Mouse (Mus musculus) kidney, postnatal 4 days (tissue): ENCODE measurements around the gene Lrpap1.
A peak's percentile ranks its signal among the peaks of the same experiment; 100 is the strongest.

ENCODE experiments used
- DNase-seq, 2 experiments: peaks; one replicate each; pipeline ENCODE4 v3.0.0; 2021; ENCODE audit warnings: mixed read lengths in 2 of 2

Gene Lrpap1

GRCm38 (mm10) chr5:35056604-35057432, 48.7 kb downstream of the Lrpap1 start, which contains the start of gene Dok7:
Gene Dok7 (plus strand): TSS chr5:35056766.
- peak; percentile 65 to 76 for DNase-seq

- DNase-seq: peak in 1 of 2 experiments; percentile 46
Observed at GRCm38 (mm10) chr5:35055076-35055475, 50.5 kb downstream of the Lrpap1 start.

DNA sequence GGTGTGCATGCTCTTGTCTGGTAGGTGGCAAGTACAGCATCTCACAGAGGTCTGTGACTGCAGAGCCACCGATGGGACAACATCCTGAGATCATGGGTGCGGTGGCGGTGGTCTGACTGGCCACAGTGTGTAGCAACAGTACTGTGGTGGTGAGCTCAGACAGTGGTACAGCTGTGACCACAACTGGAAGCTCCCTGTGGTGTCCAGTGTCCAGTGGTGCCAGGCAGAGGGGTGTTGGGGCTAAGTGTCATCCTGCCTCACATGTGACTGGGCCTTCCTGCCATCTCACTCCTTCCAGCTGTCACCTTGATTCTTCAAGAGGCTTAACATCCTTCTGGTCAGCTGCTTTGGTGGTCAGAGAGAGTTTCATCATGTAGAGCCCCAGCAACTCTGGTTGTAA, 50.9 kb downstream of the Lrpap1 start:
- no peak for DNase-seq

GRCm38 (mm10) chr5:35050541-35050940, 55.0 kb downstream of the Lrpap1 start:
- DNase-seq: no peak

GRCm38 (mm10) chr5:35043110-35043451, 62.5 kb downstream of the Lrpap1 start:
- peak; percentile 78 to 83 for DNase-seq

DNA sequence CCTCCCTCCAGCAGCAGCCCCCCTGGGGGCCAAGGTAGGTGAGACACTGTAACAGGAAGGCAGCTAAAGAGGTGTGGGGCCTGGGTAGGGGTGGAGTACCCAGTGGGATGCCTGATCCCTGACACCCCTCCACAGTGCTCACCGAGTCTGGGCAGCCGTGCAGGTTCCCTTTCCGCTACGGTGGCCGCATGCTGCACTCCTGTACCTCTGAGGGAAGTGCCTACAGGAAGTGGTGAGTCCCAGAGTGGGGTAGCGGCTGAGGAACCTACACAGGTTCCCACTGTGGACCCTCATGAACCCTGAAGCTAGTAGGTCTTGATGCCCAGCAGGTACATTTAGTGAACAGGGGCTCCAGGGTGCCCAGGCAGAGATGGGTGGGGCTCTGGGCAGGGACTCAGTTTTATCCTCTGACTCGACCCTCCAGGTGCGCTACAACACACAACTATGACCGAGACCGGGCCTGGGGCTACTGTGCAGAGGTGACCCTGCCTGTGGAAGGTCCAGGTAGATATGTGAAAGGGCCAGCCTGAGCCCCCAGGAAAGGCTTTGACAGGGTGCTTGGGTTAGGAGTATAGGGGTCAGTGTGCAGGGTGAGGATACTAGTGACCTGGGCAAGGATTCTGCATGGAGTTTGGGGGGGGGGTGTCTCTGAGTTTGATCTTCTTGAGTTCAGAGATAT, 63.0 kb downstream of the Lrpap1 start:
- DNase-seq: peak in 1 of 2 experiments; percentile 34
